Mouse (Mus musculus) cerebellum, adult 2 months (tissue): Measurements from ENCODE around the gene Lix1l.

Experiments used
- CTCF ChIP-seq: fragments of 200-500 bp; IDR thresholded peaks from 2 replicates; pipeline ENCODE4 v1.5.1; 2011; ENCODE audit warnings: low read depth, mild to moderate bottlenecking, control low read depth, low read length, moderate library complexity, borderline replicate concordance; ENCODE audit not compliant: insufficient read depth
- POLR2A ChIP-seq: fragments of 200-500 bp; IDR thresholded peaks from 2 replicates; pipeline ENCODE4 v1.6.1; 2011; ENCODE audit warnings: low read length, control low read depth, borderline replicate concordance; ENCODE audit not compliant: insufficient read depth

DNA sequence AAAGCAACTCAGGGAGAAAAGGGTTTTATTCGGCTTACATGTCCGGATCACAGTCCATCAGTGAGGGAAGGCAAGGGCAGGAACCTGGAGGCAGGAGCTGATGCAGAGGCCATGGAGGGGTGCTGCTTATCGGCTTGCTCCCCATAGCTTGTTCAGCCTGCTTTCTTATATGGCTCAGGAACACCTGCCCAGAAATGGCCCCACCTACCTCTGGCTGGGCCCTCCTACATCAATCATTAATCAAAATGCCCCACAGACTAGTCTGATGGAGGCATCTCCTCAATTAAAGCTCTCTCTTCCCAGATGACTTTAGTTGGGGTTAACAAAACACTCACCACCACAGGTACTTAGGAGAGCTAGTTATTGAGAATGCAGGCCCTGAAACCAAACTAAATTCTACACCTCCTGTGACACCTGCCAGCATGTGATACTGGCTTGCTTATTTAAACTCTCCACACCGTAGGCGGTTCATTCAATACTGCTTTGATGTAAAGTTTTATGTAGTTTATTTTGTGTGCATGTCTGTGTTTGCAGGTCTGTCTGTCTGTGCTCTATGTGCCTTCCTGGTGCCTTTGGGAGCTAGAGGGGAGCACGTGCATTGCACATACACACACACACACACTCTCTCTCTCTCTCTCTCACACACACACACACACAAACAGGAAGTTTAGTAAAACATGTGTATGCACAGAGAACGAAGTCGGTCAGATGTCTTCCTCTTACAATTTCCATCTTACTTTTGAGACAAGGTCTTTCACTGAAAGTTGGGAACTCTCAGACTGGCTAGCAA is 34.1 kb upstream of the Lix1l start:
- TF ChIP-seq CTCF = no peak
- TF ChIP-seq POLR2A = no peak
